Mouse (Mus musculus): ENCODE results near the gene Olfr1555-ps1. TPM values are rescaled to one million over a fixed set of nuclear protein-coding genes. Genes with fewer than 3 reads are reported as not detected.

Olfr1555-ps1 gene
- polyA plus RNA-seq, 1 experiment from 2014 or later, result not detected

GRCm38 (mm10) chr19:12116464-12116863 is 53.4 kb downstream of the Olfr1555-ps1 start:
- no peak overlapping the region for H3K4me2 ChIP-seq
- 81% methylated on average over 3 of the region's 3 CpGs for WGBS
- H3K27me3 ChIP-seq (ENCODE audit: insufficient read depth, low read length), result no peaks in the 10 kb centered on the region
- H3K36me3 ChIP-seq (ENCODE audit: insufficient read depth), result no peaks in the 10 kb centered on the region
- H3K27ac ChIP-seq (ENCODE audit: low read depth), result no peak overlapping the region
- H3K9me3 ChIP-seq (ENCODE audit: low read depth, low read length), result no peaks in the 10 kb centered on the region
- no peak for TF ChIP-seq CTCF (IDR thresholded peaks at IDR 0.05; ENCODE audit: low read depth)
- ATAC-seq (ENCODE audit: insufficient read depth) (no peak), DNase-seq (no peak)
- no peaks in the 10 kb centered on the region for H3K4me1 ChIP-seq (ENCODE audit: insufficient read depth)
- no peak overlapping the region for H3K9ac ChIP-seq
- no peak overlapping the region for H3K4me3 ChIP-seq (ENCODE audit: low read depth, low read length)

DNA sequence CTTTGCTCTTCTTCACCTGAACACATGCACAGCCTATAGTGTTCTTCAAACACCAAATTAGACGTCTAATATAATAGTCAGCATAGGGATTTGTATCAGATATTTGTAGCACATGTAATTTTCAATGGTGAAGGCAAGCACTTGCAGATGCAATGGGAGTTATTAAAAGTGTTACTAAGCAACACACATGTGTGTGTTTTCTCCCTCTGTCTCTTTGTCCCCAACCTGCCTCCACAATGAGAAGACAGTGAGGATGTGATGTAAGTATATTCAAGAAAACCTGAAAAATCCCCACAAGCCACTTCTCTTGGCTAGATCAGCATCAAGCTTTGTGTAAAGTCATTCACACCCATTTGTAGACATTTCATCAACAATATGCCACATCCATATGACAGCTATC is 54.1 kb downstream of the Olfr1555-ps1 start, which contains the start of gene Olfr1428:
Gene Olfr1428, minus strand, starts transcription at position 101 of the 400 bp plus-strand sequence.
- Histone ChIP-seq H3K4me3 (ENCODE audit: low read depth, low read length) (no peak within 1 kb of the TSS), H3K27ac (ENCODE audit: low read depth) (no peak within 1 kb of the TSS), H3K36me3 (ENCODE audit: insufficient read depth) (no peaks in the 10 kb centered on the region), H3K9ac (no peak within 1 kb of the TSS), H3K4me2 (no peak within 1 kb of the TSS), H3K27me3 (ENCODE audit: insufficient read depth, low read length) (no peaks in the 10 kb centered on the region), H3K4me1 (ENCODE audit: insufficient read depth) (no peaks in the 10 kb centered on the region), H3K9me3 (ENCODE audit: low read depth, low read length) (no peaks in the 10 kb centered on the region)
- TF ChIP-seq CTCF (IDR thresholded peaks at IDR 0.05; ENCODE audit: low read depth), result no peak
- DNase-seq (no peak), ATAC-seq (ENCODE audit: insufficient read depth) (no peak)
- 67% methylated on average over 1 of the region's 1 CpGs for WGBS

Other genes with a start within 250 kb of the Olfr1555-ps1 start
- 7.4 and 7.5 TPM in 2 replicates for gene Osbp, start 204.2 kb downstream of the Olfr1555-ps1 start, polyA plus RNA-seq (2014; fragmentation: Nextera tagmentation; extraction: Ambion mirVana)
- gene Olfr1423, start 128.8 kb downstream of the Olfr1555-ps1 start, polyA plus RNA-seq (2014; fragmentation: Nextera tagmentation; extraction: Ambion mirVana), result not detected in 2 replicates
- gene Olfr1424, start 107.4 kb downstream of the Olfr1555-ps1 start, polyA plus RNA-seq (2014; fragmentation: Nextera tagmentation; extraction: Ambion mirVana), result not detected in 2 replicates
- gene Olfr1425, start 92.4 kb downstream of the Olfr1555-ps1 start, polyA plus RNA-seq (2014; fragmentation: Nextera tagmentation; extraction: Ambion mirVana), result not detected in 2 replicates
- not detected in 2 replicates for gene Olfr1426, start 78.1 kb downstream of the Olfr1555-ps1 start, polyA plus RNA-seq (2014; fragmentation: Nextera tagmentation; extraction: Ambion mirVana)
- gene Olfr1427, start 66.8 kb downstream of the Olfr1555-ps1 start, polyA plus RNA-seq (2014; fragmentation: Nextera tagmentation; extraction: Ambion mirVana), result not detected in 2 replicates
- gene Olfr1428, start 54.2 kb downstream of the Olfr1555-ps1 start, polyA plus RNA-seq (2014; fragmentation: Nextera tagmentation; extraction: Ambion mirVana), result not detected in 2 replicates
- not detected in 2 replicates for gene Olfr76, start 46.9 kb downstream of the Olfr1555-ps1 start, polyA plus RNA-seq (2014; fragmentation: Nextera tagmentation; extraction: Ambion mirVana)
- gene Olfr1431, start 30.5 kb upstream of the Olfr1555-ps1 start, polyA plus RNA-seq (2014; fragmentation: Nextera tagmentation; extraction: Ambion mirVana), result not detected in 2 replicates
- not detected in 2 replicates for gene Olfr1432, start 62.5 kb upstream of the Olfr1555-ps1 start, polyA plus RNA-seq (2014; fragmentation: Nextera tagmentation; extraction: Ambion mirVana)
- gene Olfr262, start 71.5 kb upstream of the Olfr1555-ps1 start, polyA plus RNA-seq (2014; fragmentation: Nextera tagmentation; extraction: Ambion mirVana), result not detected in 2 replicates
- gene Olfr235, start 90.9 kb upstream of the Olfr1555-ps1 start, polyA plus RNA-seq (2014; fragmentation: Nextera tagmentation; extraction: Ambion mirVana), result not detected in 2 replicates
- gene Olfr1434, start 109.7 kb upstream of the Olfr1555-ps1 start, polyA plus RNA-seq (2014; fragmentation: Nextera tagmentation; extraction: Ambion mirVana), result not detected in 2 replicates
- gene Olfr1436, start 129.0 kb upstream of the Olfr1555-ps1 start, polyA plus RNA-seq (2014; fragmentation: Nextera tagmentation; extraction: Ambion mirVana), result not detected in 2 replicates
- not detected in 2 replicates for gene Olfr1437, start 155.0 kb upstream of the Olfr1555-ps1 start, polyA plus RNA-seq (2014; fragmentation: Nextera tagmentation; extraction: Ambion mirVana)
- not detected in 2 replicates for gene Olfr1438-ps1, start 165.8 kb upstream of the Olfr1555-ps1 start, polyA plus RNA-seq (2014; fragmentation: Nextera tagmentation; extraction: Ambion mirVana)
- not detected in 2 replicates for gene Olfr1440, start 217.2 kb upstream of the Olfr1555-ps1 start, polyA plus RNA-seq (2014; fragmentation: Nextera tagmentation; extraction: Ambion mirVana)
- gene Olfr1441, start 247.3 kb upstream of the Olfr1555-ps1 start, polyA plus RNA-seq (2014; fragmentation: Nextera tagmentation; extraction: Ambion mirVana), result not detected in 2 replicates

All from lung, embryonic 14.5 days (tissue).